In genomic region chr19:24022771-24023170, GRCm38 (mm10) we compare ENCODE assay signal across 13 mouse cellular contexts.
"Had no signal": no experiment of that assay in that cellular context is flagged by ENCODE, and none has a peak within 500 bp of the region (broad histone marks: within the 10 kb centered on the region; RNA-seq: fewer than 3 reads in every experiment).

No protein-coding gene starts in this region.

- H3K9me3 ChIP-seq: kidney, embryonic 15.5 days; limb, embryonic 15.5 days; liver, embryonic 12.5 days; lung, embryonic 15.5 days; midbrain, embryonic 12.5 days; neural tube, embryonic 15.5 days had no signal

- H3K9ac ChIP-seq: kidney, embryonic 15.5 days; limb, embryonic 15.5 days; liver, embryonic 12.5 days; lung, embryonic 15.5 days; midbrain, embryonic 12.5 days; neural tube, embryonic 15.5 days had no signal

- H3K4me2 ChIP-seq: kidney, embryonic 15.5 days; limb, embryonic 15.5 days; liver, embryonic 12.5 days; lung, embryonic 15.5 days; midbrain, embryonic 12.5 days; neural tube, embryonic 15.5 days had no signal

- H3K36me3 ChIP-seq: kidney, embryonic 15.5 days; limb, embryonic 15.5 days; liver, embryonic 12.5 days; lung, embryonic 15.5 days; midbrain, embryonic 12.5 days; neural tube, embryonic 15.5 days had no signal

- H3K4me3 ChIP-seq: kidney, embryonic 15.5 days; limb, embryonic 15.5 days; liver, embryonic 12.5 days; lung, embryonic 15.5 days; midbrain, embryonic 12.5 days; myocyte; neural tube, embryonic 15.5 days had no signal

- H3K4me1 ChIP-seq: limb, embryonic 15.5 days; neural tube, embryonic 15.5 days had no signal

- H3K27ac ChIP-seq: kidney, embryonic 15.5 days; limb, embryonic 15.5 days; liver, embryonic 12.5 days; lung, embryonic 15.5 days; midbrain, embryonic 12.5 days; neural tube, embryonic 15.5 days had no signal

- H3K27me3 ChIP-seq: kidney, embryonic 15.5 days; lung, embryonic 15.5 days had no signal

- ATAC-seq: liver, embryonic 12.5 days had no signal

- DNase-seq: kidney, postnatal 14 days; layer of hippocampus, adult 9-11 months; layer of hippocampus, postnatal 36 days; right cerebral cortex, adult 18-20 months; right cerebral cortex, postnatal 25 days; thymus, postnatal 36 days had no signal
